Mouse (Mus musculus): ENCODE measurements around the gene Apex1.
"Not testable (repeated sequence)": the region's sequence is repeated elsewhere in the genome, so short reads cannot be mapped to it uniquely, and the experiment has no call there.

The Apex1 gene

DNA sequence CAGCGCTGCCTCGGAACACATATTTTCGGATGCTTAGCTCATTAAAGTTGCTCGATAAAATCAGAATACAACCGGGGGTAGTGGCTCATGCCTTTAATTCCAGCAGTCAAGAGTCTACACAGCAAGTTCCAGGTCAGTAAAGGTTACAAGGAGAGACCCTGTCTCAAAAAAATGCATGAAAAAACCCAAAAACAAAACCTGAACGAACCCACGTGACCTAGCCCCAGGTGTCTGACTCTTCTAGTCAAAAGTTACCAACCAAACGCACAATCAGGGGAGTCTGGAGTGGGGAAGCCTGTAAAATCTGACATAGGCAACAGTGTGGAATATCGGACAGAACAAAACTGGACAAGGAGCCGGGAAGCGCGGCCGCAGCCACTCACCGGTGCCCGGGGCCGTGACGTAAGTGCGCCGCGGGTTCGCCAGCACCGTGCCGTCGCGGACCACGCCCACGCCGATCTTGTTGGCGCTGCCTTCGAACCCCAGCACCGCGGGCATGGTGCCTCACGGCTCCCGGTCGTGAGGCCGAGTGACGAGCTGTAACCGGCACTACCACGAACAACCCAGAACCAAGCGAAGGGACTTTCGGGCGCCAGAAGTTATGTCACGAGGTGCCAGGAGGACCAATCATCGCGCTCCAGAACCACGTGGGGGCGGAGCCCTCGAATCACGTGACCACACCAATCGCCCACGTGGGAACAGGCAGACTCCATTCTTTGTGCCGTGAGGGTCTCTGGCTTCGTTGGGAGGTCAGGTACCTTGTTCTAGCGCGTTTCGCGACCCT is at the start of gene Apex1, which contains the start of gene Osgep:
Gene Apex1 (plus strand): TSS at position 688 of the 784 bp plus-strand sequence.
Gene Osgep (minus strand): TSS at position 613 of the 784 bp plus-strand sequence.
- peak; percentile 95 for DNase-seq (ENCODE audit: extremely low spot score, low read depth, low spot score)

DNA sequence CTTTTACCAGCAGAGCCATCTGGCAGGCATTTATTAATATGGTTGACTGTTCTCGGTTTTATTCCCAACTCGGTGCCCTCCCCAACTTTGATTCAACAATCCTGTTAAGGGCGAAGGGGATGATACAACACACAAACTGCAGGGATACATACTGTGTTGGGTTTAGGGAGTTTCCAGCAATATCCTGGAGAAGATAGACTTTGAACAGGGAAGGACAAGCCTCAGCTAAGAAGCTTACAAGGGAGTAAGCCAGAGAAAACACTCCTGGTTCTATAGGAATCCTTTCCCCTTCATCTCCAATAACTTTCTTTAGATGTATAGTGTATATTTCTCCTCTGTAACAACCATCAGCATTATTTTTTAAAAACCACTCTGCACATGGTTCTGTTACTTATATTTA is 49.6 kb upstream of the Apex1 start:
- no peak for DNase-seq (ENCODE audit: extremely low spot score, low read depth, low spot score)

DNA sequence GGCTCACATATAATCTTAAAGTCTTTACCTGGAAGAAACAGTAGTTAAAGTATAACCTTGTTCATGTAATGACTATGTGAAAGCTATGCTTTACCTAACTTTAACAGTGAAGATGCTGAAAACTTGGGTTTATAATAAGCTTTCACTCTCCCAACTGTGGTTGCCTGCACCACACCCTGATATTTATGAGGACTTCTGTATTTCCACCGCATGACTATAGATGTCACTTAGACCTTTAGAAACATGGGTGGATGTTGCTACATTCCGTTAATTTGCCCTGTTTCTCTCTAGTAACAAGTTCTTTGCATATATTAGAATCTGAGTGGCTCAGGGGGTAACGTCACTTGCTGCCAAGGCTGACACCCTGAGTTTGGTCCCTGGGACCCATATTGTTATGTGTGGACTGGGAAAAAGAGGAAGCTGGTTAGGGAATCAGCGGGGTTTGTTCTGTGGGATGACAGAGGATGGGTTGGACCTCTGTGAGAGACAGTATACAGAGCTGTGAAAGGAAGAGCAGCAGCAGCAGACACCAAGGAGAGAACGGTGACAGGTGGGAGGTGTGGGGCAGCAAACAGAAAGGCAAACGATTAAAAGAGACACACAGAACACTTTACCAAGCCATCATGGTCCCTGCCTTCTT is 49.1 kb upstream of the Apex1 start:
- DNase-seq (ENCODE audit: extremely low spot score, low read depth, low spot score) = no peak

DNA sequence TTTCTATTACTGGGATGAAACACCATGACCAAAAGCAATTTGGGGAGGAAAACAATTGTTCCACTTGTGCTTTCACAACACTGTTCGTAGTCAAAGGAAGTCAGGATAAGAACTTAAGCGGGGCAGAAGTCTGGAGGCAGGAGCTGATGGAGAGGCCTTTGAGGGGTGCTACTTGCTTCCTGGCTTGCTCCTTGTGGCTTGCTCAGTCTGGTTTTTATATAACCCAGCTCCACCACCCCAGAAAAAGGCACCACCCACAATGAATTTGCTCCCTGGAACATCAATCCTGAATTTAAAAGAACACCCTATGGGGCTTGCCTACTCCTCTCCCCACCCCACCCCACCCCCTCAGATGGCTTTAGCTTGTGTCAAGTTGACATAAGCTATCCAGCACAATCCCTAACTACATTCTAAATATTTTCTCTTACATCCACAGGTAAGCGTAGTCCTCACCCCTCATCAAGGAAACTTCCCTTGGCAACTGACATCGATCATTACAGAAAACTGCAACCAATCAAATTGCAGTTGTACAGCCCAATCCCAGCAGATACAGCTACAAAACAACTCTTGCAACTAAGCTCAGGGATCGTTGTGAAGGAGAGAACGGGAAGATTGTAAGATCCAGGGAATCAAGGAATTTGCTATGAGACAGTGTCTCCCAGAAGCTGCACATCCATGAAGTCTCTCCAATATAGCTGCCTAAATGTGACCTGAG is 48.4 kb upstream of the Apex1 start:
- no peak for DNase-seq (ENCODE audit: extremely low spot score, low read depth, low spot score)

DNA sequence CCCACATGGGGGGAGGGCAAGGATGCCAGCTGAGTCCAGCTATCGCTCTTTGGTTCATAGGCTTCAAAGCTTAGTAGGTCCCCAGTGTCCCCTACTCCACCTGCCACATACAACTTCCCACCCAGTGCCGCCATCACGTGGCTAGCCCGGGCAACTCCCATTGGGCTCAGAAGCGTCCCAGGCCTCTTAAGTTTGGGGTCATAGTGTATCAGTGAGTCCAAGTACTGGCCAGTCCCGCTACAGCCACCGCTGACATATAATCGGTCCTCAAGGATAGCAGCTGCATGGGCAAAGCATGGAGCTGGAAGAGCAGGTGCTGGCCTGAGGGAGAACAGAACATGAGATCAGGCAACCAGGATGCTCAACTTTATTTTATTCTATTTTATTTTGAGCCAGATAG is 33.1 kb upstream of the Apex1 start:
- DNase-seq (ENCODE audit: extremely low spot score, low read depth, low spot score) = no peak

DNA sequence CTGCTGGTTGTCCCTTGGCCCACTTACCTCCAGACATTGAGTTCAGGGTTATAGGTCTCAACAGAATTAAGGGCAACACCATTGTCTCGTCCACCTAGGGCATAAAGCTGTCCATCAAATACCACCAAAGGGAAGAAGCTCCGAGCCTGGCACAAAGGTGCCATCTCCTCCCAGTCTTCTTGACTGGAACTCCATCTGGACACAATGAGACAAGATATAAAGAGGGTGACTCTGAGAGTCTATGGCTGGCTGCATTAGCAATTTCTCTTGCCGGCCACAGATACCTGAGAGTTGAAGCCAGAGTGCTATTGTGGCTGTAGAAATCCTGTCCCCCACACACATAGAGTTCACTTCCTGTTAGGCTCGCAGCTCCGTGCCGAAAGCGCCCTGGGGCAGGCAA is 32.7 kb upstream of the Apex1 start:
- DNase-seq (ENCODE audit: extremely low spot score, low read depth, low spot score) = no peak

DNA sequence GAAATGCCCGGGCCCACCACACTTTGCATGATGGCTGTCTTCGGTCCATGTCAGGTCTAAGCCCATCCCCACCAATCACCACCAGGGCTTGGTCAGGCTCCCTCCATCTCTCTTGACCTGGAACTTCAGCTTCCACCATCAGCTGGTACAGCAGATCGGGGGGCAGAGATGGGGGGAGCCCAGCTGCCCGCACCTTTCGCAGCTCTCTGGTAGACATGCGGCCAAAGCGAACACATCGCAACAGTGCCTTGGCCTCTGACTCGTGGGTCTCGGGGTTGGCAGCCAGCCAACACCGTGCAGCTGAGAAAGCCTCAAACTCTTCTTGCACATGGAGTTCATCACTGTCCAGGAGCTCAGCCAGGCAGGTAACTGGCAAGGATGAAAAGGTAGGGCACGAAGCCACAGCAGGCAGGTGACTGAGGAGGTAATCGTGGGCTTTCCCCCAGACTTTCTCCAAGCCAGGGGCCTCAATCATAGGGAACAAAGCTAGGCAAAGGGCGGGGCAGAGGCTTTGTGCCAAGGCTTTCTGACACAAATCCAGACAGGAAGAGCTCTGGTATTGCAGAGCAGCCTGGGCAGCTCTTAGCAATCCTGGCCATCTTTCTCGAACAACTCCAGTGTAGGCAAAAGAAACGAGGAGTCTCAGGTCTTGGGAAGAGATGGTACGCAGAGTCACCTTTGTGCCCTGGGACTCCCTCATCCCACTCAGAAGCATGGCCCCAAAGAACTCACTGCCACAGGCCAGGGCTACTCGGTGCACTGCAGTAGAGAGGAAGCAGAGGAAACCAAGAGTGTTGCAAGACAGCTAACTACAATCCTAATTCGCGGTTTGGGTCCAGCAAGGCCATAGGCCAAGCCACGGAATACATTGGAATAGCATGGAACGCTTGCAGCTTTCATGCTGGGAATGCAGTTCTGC is 32.0 kb upstream of the Apex1 start:
- DNase-seq (ENCODE audit: extremely low spot score, low read depth, low spot score) = no peak

DNA sequence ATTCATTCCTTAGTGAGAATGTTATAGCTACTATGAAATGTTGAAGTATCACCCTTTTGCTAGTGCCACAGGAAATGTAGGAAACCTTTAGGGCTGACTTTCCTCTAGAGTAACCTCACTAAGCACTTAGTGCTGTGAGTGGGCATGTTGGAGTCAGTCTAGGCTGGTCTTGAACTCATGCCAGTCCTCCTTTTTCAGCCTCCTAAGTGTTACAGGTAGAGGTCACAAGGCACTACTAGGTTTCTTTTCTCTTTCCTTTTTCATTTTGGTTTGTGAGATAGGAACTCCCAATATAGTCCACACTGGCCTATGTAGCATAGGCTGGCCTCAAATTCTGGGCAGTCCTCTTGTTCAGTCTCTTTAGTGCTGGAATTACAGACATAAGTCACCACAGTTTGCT is 29.4 kb upstream of the Apex1 start:
- DNase-seq (ENCODE audit: extremely low spot score, low read depth, low spot score) = no peak

DNA sequence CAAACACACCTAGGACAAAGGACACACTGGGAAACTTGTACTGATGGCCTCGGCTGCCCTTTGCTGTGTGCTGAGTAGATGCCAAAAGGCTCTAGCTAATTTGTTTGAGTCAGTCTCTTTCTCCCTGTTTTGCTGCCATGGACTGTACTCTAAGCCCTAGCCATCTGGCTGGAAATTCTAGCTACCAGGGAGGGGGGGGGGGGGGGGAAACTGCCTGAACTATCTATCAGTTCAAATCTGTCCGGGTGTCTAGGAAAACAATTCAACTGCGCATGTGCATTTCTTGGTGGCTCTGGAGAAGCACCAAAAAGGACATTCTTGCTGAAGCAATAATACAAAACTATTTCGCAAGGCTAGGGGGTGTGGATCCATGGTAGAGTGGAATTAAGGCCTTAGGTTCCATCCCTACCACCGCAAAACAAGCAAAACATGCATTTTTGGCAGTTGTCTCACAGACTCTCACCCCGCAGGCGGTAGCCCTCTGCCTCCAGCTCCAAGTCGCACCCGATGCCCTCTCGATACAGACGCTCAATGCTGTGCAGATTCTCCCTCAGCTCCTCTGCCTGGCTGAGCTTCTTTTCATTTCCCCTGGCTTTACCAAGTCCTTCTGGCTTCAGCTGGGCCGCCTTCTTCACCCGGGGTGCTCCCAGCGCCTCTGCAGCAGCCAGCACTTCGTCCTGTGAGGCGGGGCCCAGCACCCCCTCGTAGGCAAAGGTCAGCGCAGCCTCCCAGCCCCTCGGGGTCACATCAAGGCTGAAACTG is 28.6 kb upstream of the Apex1 start:
- no peak for DNase-seq (ENCODE audit: extremely low spot score, low read depth, low spot score)

DNA sequence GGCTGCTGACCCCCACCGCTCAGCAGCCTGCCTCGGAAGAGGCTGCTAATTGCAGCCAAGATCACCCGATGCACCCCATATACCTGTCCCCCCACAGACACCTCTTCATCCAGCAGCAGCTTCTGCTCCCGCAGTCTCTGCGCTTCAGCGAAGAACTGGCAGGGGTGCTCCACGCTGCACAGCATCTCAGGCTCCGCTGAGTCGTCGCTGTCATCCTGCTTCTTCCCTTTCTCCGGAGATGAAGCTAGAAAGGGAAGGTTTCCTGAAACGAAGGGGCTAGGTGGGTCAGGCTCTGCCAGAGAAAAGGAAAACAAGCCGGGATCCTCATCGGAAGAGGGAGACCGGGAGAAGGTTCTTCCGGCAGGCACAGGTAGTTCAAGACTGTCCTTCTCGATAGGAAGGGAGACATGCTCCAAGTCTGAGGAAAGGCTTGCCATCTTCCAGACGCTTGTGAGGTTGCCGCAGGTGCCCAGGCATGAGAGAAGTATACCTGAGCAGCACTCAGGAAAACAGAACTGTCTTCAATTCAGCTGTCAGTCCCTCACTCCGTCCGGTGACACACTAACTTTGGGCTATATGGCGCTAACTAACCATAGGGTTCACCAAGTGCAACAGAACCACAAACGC is 27.9 kb upstream of the Apex1 start:
- DNase-seq (ENCODE audit: extremely low spot score, low read depth, low spot score) = no peak

DNA sequence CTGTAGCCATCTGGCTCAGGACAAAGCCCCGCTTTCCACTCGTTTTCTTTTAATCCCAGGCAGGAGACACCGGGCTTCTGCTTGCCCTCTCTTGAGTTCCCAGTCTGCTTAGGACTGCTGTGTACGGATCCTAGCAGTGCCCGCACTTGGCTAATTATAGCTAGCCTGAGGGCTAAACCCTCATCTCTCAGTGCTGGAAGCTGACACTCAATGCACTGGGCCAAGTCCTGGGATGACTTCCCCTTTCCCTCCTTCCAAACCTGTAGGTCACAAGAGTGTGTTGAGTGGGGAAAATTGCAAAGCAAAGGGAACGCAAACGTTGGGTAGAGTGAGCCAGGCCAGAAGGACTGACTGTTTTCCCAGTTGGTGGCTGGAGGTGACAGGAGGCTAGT is 27.4 kb upstream of the Apex1 start, which contains the start of gene Klhl33:
Gene Klhl33 (minus strand): TSS at position 134 of the 392 bp plus-strand sequence.
- no peak for DNase-seq (ENCODE audit: extremely low spot score, low read depth, low spot score)

DNA sequence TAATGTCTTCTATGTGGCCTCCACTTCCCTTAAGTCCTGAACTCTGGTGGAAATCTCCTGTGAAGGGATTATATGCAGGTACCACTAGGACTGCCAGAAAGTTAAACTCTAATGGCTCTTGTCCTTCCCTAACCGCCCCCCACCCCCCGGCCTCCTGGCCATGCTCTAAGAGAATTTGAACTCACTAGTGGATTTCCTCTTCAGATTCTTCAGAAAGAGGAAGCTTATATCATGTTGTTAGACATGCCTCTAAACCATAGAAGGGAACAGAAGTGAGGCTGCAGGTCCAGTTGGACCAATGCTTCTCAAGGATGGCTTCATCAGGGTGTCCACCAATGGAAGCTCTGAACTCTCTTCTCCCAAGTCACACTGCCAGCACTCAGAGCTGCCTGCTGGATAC is 26.8 kb upstream of the Apex1 start:
- not testable (repeated sequence) for DNase-seq (ENCODE audit: extremely low spot score, low read depth, low spot score)

DNA sequence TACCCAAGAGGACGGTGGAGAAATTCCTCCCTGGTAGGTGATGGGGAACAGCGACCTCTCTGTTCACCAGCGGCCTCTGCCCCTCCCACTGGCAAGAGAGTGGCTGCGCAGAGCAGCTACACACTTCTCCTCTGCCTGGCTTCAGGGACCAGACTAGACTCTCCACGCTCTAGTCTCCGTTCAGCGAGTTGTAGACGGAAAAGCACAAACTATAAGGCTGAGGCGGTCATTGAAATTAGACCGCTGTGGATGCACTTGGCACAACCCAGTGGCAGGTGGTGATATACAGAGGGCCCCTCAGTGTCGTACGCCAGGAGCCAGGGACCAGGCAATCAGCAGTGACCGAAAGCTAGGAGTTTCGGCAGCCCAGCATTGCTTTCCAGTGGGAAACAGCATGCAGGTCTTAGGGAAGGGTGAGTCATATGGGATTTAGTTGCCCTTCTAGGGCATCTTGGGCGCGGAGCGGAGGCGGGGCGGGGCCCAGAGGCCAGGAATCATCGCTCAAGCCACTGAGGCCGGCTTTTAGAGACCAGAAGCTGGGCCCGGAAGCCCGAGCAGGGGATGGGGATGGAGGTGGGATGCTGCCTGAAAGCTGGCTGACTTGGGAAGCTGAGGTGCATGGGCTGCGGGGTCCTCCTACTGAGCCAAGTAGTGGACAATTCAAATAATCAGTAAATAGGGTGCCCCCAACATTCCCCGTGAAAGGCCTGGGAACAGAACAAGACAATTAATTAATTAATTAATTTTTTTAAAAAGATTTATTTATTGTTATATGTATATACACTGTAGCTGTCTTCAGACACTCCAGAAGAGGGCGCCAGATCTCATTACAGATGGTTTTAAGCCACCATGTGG is 20.6 kb upstream of the Apex1 start:
- no peak for DNase-seq (ENCODE audit: extremely low spot score, low read depth, low spot score)

DNA sequence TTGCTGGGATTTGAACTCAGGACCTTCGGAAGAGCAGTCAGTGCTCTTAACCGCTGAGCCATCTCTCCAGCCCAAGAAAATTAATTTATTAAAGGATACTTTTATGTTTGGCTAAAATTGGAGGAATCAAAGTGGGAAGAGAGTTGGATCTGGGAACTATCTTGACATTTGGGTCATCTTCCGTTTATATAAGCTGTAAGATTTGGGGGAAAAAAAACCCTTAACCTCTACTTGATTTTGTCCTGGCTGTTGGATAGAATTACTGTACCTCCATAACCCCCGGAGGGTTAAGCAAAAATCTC is 20.0 kb upstream of the Apex1 start:
- DNase-seq (ENCODE audit: extremely low spot score, low read depth, low spot score) = no peak

DNA sequence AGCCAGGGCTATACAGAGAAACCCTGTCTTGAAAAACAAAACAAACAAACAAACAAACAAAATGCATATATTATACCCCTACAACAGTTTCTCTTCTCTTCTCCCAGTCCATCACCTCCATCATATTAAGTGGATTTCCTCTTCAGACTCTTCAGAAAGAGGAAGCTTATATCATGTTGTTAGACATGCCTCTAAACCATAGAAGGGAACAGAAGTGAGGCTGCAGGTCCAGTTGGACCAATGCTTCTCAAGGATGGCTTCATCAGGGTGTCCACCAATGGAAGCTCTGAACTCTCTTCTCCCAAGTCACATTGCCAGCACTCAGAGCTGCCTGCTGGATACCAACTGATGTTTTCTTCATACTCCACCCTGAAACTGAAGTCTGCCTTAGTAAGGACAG is 19.4 kb upstream of the Apex1 start:
- DNase-seq (ENCODE audit: extremely low spot score, low read depth, low spot score) = not testable (repeated sequence)

DNA sequence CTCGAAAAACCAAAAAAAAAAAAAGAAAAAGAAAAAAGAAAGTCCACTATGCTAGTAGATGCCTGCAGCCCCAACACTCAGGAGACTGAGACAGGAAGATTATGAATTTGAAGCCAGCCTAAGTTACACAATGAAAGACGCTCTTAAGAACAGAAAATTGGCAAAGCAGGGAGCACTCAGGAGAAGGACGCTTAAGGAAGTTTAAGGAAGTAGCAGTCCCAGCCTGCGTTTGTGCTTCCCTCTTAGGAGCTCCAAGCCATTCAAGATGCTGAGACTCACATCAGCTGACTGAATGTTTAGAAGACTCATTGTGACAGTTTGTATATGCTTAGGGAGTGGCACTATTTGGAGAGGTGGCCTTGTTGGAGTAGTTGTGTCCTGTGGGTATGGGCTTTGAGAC is 16.6 kb upstream of the Apex1 start:
- no peak for DNase-seq (ENCODE audit: extremely low spot score, low read depth, low spot score)

DNA sequence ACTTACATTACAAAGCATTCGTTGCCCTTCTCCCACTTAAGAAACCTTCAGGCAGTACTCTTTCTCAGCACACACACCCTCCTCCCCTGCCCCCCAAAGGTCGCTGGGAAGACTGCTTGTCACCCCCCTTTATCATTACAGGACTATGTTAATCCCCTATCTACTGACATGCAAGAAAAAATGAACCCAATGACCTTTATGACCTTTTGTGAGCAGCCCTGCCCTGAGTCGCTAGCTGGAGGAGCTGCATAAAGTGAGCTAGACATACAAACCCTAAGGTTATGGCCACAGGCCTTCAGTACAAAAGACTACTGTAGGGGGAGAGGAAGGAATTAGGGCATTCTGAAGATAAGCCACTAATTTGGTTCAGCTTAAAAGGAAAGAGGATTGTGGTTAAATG is 13.4 kb upstream of the Apex1 start:
- no peak for DNase-seq (ENCODE audit: extremely low spot score, low read depth, low spot score)

DNA sequence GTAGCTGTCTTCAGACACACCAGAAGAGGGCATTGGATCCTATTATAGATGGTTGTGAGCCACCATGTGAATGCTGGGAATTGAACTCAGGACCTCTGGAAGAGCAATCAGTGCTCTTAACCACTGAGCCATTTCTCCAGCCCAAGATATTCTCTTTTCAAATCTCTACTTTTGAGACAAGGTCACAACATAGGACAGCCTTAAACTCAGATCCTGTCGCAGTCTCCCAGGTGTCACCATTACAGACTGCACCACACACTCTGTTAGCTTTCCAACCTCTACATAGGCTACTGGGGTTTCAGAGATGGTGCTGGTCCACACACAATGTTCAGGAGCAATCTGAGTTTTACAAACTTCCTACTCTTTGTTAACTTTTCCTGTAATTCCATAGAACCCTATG is 1.3 kb upstream of the Apex1 start:
- DNase-seq (ENCODE audit: extremely low spot score, low read depth, low spot score) = not testable (repeated sequence)

Measured in hindlimb bud, embryonic 11.5 days (tissue).